Mouse (Mus musculus) Patski (cell line): ENCODE measurements around the gene Kri1. TPM values are rescaled to one million over a fixed set of nuclear protein-coding genes. Genes with fewer than 3 reads are reported as not detected.
"Not testable (repeated sequence)": the region's sequence is repeated elsewhere in the genome, so short reads cannot be mapped to it uniquely, and the experiment has no call there.

Experiments
- ATAC-seq: fragments of 100-300 bp; one replicate; pipeline ENCODE4 v1.8.0; 2021
- CTCF ChIA-PET: fragments of 350-600 bp; sonication (Branson Sonifier 250); formaldehyde crosslinking; loops from one replicate; lab custom pipeline; 2022; ENCODE audit warnings: inconsistent platforms; lab: Charles Lee
- POLR2A ChIA-PET: fragments of 350-600 bp; sonication (Branson Sonifier 250); formaldehyde crosslinking; loops from one replicate; lab custom pipeline; 2022; ENCODE audit warnings: antibody characterized with exemption, inconsistent platforms; lab: Charles Lee
- DNase-seq: peaks from one replicate; pipeline ENCODE4 v3.0.0-alpha.2; 2011; ENCODE audit warnings: low read depth, low spot score
- H3K27me3 ChIP-seq: fragments of 371-371 bp; one replicate; pipeline ENCODE4 v1.5.1; 2021
- CTCF ChIP-seq: fragments of 100-300 bp; IDR thresholded peaks from one replicate; pipeline ENCODE4 v1.5.1; 2021
- in situ Hi-C: fragments of 300-500 bp; cut with MboI; formaldehyde crosslinking; loops from 3 replicates; pipeline ENCODE4 v1.11.1; 2018; ENCODE audit warnings: low pct_unique_long_range_greater_than_20kb, mixed read lengths
- polyA plus RNA-seq: library from polyadenylated mRNA; unstranded; gene quantifications from one replicate; pipeline ENCODE4 v1.2.3, GENCODE M21; 2021

The Kri1 gene
- polyA plus RNA-seq, 1 experiment from 2014 or later: 36.9 TPM

GRCm38 (mm10) chr9:21276307-21276706 is 11.5 kb downstream of the Kri1 start:
- ATAC-seq (no peak), DNase-seq (no peak)
- in situ Hi-C loops: no loop called here
- ChIA-PET CTCF (interaction anchor here (1.5 kb wide), 1 partner anchor 8 kb away, joined by 4 read pairs; no protein-coding TSS in a partner anchor), POLR2A (interaction anchor here (1.2 to 1.4 kb wide), 2 partner anchors 9 to 10 kb away, joined by 3 to 4 read pairs; no protein-coding TSS in a partner anchor)
- no peaks in the 10 kb centered on the region for H3K27me3 ChIP-seq
- TF ChIP-seq CTCF: no peak

- ATAC-seq (no peak), DNase-seq (no peak)
- ChIA-PET POLR2A (interaction anchor here (1.2 kb wide), 1 partner anchor 10 kb away, joined by 4 read pairs; no protein-coding TSS in a partner anchor), CTCF (interaction anchor here (1.8 kb wide), 1 partner anchor 81 kb away, joined by 4 read pairs; no protein-coding TSS in a partner anchor)
- TF ChIP-seq CTCF: no peak
- in situ Hi-C loops: no loop called here
- H3K27me3 ChIP-seq: no peaks in the 10 kb centered on the region
These were observed 12.0 kb downstream of the Kri1 start for GRCm38 (mm10) chr9:21275727-21276126.

GRCm38 (mm10) chr9:21275013-21275710 is 12.6 kb downstream of the Kri1 start:
- POLR2A ChIA-PET: interaction anchor here (1.0 kb wide), 1 partner anchor 10 kb away, joined by 3 read pairs; the partner anchor contains the start of gene Atg4d
- CTCF ChIA-PET: interaction anchor here (1.5 to 1.8 kb wide), 2 partner anchors 34 to 82 kb away, joined by 3 to 4 read pairs; no protein-coding TSS in a partner anchor
- ATAC-seq (no peak), DNase-seq (no peak)
- TF ChIP-seq CTCF: no peak
- in situ Hi-C loops: no loop called here
- no peaks in the 10 kb centered on the region for H3K27me3 ChIP-seq

- no peak for DNase-seq
- ATAC-seq: no peak
- ChIA-PET POLR2A (interaction anchor here (1.0 kb wide), 1 partner anchor 10 kb away, joined by 3 read pairs; the partner anchor contains the start of gene Atg4d), CTCF (interaction anchor here (0.6 to 1.8 kb wide), 3 partner anchors 34 to 221 kb away, joined by 3 to 4 read pairs (median 3); no protein-coding TSS in a partner anchor)
- in situ Hi-C loops: no loop called here
- no peaks in the 10 kb centered on the region for H3K27me3 ChIP-seq
- TF ChIP-seq CTCF: no peak
These were observed 13.4 kb downstream of the Kri1 start for GRCm38 (mm10) chr9:21274336-21274735.

GRCm38 (mm10) chr9:21273520-21274228 is 14.1 kb downstream of the Kri1 start:
- no peaks in the 10 kb centered on the region for H3K27me3 ChIP-seq
- ATAC-seq (no peak), DNase-seq (no peak)
- in situ Hi-C loops: no loop called here
- ChIA-PET CTCF (interaction anchor here (0.9 to 1.8 kb wide), 3 partner anchors 14 to 83 kb away, joined by 3 to 4 read pairs (median 3); no protein-coding TSS in a partner anchor), POLR2A (interaction anchor here (0.9 to 1.1 kb wide), 3 partner anchors 9 to 17 kb away, joined by 3 to 10 read pairs (median 4); partner anchors contain the start of gene Atg4d)
- no peak for TF ChIP-seq CTCF

GRCm38 (mm10) chr9:21273094-21273493 is 14.7 kb downstream of the Kri1 start:
- DNase-seq (no peak), ATAC-seq (no peak)
- no peaks in the 10 kb centered on the region for H3K27me3 ChIP-seq
- ChIA-PET CTCF (interaction anchor here (0.9 kb wide), 1 partner anchor 14 kb away, joined by 3 read pairs; no protein-coding TSS in a partner anchor), POLR2A (interaction anchor here (0.9 to 1.2 kb wide), 3 partner anchors 13 to 141 kb away, joined by 3 to 10 read pairs (median 4); no protein-coding TSS in a partner anchor)
- TF ChIP-seq CTCF: no peak
- in situ Hi-C loops: no loop called here

GRCm38 (mm10) chr9:21272391-21272790 is 15.4 kb downstream of the Kri1 start:
- in situ Hi-C loops: no loop called here
- ATAC-seq (no peak), DNase-seq (no peak)
- CTCF ChIA-PET: interaction anchor here (0.9 kb wide), 1 partner anchor 13 kb away, joined by 3 read pairs; no protein-coding TSS in a partner anchor
- H3K27me3 ChIP-seq: no peaks in the 10 kb centered on the region
- POLR2A ChIA-PET: interaction anchor here (1.1 to 1.2 kb wide), 2 partner anchors 14 to 142 kb away, joined by 3 to 4 read pairs; no protein-coding TSS in a partner anchor
- no peak for TF ChIP-seq CTCF

GRCm38 (mm10) chr9:21269590-21269989 is 18.2 kb downstream of the Kri1 start:
- in situ Hi-C loops, H3K27me3 ChIP-seq: not testable (repeated sequence)

GRCm38 (mm10) chr9:21268305-21268704 is 19.5 kb downstream of the Kri1 start:
- ChIA-PET POLR2A (interaction anchor here (0.6 kb wide), 1 partner anchor 43 kb away, joined by 3 read pairs; no protein-coding TSS in a partner anchor), CTCF (interaction anchor here (1.2 to 1.9 kb wide), 2 partner anchors 9 to 12 kb away, joined by 4 read pairs; no protein-coding TSS in a partner anchor)
- ATAC-seq (no peak), DNase-seq (no peak)
- in situ Hi-C loops: no loop called here
- H3K27me3 ChIP-seq: no peaks in the 10 kb centered on the region
- no peak for TF ChIP-seq CTCF

More at GRCm38 (mm10) chr9:21269590-21269989, 18.2 kb downstream of the Kri1 start:
- POLR2A ChIA-PET: interaction anchor here (0.7 kb wide), 1 partner anchor 70 kb away, joined by 3 read pairs; no protein-coding TSS in a partner anchor
- ATAC-seq, DNase-seq, CTCF ChIA-PET: not testable (repeated sequence)

GRCm38 (mm10) chr9:21266889-21267288 is 20.9 kb downstream of the Kri1 start:
- no peaks in the 10 kb centered on the region for H3K27me3 ChIP-seq
- DNase-seq: no peak
- CTCF ChIA-PET: no interaction called here
- in situ Hi-C loops: no loop called here
- no peak for ATAC-seq
- POLR2A ChIA-PET: interaction anchor here (0.6 to 1.2 kb wide), 2 partner anchors 81 to 227 kb away, joined by 4 read pairs; no protein-coding TSS in a partner anchor
- TF ChIP-seq CTCF: no peak
